Mouse (Mus musculus): ENCODE results near the gene Cep85l. TPM values are rescaled to one million over a fixed set of nuclear protein-coding genes. Genes with fewer than 3 reads are reported as not detected.

Gene Cep85l
- polyA plus RNA-seq, 1 experiment from 2014 or later: 4.6 TPM

Other genes starting within 250 kb of the Cep85l start
- gene Pln, start 42.3 kb downstream of the Cep85l start, polyA plus RNA-seq (2016; fragmentation: Nextera tagmentation; extraction: Ambion mirVana): 1.3 and 1.8 TPM in 2 replicates
- 142 and 158 TPM in 2 replicates for gene Asf1a, start 216.8 kb upstream of the Cep85l start, polyA plus RNA-seq (2016; fragmentation: Nextera tagmentation; extraction: Ambion mirVana)

All from hindbrain, embryonic 10.5 days (tissue).